Mouse (Mus musculus): Measurements from ENCODE around the gene Smarca2.

Gene Smarca2

DNA sequence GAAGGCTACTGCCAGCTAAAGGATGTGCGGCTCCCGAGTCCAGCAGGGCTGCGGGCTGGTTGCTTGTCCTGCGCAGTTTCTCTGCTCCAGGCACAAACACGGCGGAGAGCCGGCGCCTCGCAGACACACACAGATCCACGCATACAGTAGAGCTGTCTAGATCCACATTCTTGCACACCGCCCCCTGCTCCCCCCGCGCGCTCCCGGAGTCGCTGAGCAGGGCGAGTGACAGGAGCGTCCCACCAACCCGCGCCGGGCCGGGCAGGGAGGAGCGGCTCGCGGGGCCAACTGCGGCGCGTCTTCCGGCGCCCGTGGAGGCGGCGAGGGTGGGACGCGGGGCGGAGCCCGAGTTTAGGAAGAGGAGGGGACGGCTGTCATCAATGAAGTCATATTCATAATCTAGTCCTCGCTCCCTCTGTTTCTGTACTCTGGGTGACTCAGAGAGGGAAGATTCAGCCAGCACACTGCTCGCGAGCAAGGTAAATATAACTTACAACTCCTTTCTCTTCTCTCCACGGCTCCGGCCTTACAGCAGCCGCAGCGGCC is at the start of gene Smarca2:
Gene Smarca2 (plus strand): TSS at position 296 of the 546 bp plus-strand sequence.
- DNase-seq (ENCODE audit: extremely low read depth, insufficient read length, low spot score): peak; percentile 98

DNA sequence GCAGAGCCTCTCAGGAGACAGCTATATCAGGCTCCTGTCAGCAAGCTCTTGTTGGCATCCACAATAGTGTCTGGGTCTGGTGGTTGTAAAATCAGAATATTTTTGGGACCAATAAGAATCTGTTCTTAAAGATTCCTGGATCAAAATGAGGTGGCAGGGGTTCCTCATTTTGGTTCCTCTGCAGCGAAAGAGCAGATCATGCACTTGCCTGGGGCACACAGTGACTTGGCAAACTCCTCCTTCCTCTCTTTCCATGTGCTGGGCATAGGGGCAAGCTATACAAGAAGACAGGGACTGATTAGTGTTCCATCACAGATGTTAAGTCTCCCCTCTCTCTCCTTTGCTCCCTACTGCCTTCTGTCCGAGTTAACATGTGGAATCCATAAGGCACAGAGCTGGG is 40.0 kb upstream of the Smarca2 start:
- DNase-seq (ENCODE audit: extremely low read depth, insufficient read length, low spot score): no peak

DNA sequence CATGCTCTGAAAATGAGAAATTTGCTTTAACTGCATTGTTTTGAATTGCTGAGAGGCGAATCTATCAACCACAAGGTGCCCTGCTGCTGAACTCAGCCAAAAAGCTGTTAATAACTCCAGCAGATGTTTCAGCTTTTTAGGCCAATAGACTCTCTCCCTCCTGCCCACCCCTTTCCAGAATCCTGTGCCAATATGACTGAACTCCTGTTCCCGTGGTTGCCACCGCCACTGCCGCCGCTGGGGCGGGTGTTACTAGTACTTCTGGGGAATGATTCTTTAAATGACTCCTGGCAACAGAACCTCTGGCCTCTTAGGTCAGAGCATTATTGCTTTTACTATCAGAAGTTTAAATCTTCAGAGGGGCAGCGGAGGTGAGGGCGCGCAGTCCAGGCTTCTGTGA is 38.7 kb upstream of the Smarca2 start:
- DNase-seq (ENCODE audit: extremely low read depth, insufficient read length, low spot score): peak; percentile 7

- no peak for DNase-seq (ENCODE audit: extremely low read depth, insufficient read length, low spot score)
Measured at GRCm38 (mm10) chr19:26568236-26568635, 36.6 kb upstream of the Smarca2 start.

GRCm38 (mm10) chr19:26568941-26569340 is 35.9 kb upstream of the Smarca2 start:
- DNase-seq (ENCODE audit: extremely low read depth, insufficient read length, low spot score): no peak

DNA sequence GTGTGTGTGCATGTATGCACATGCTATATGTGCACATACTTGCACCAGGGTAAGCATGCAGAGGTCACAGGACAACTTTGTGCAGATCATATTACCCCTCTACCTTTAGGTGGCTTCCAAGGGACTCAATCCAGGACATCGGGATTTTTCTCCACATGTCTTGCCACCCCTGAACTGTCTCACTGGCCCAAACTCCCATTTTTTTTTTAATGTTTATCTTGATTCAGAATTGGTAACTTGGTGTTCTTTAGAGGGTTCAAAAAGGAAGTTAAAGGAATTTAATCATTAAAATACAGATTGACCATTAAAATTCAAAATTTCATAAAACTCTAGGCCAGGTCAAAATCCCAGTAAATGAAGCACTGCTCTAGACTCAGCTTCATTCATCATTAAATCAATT is 35.4 kb upstream of the Smarca2 start:
- no peak for DNase-seq (ENCODE audit: extremely low read depth, insufficient read length, low spot score)

GRCm38 (mm10) chr19:26579645-26580044 is 25.2 kb upstream of the Smarca2 start:
- DNase-seq (ENCODE audit: extremely low read depth, insufficient read length, low spot score): no peak

DNA sequence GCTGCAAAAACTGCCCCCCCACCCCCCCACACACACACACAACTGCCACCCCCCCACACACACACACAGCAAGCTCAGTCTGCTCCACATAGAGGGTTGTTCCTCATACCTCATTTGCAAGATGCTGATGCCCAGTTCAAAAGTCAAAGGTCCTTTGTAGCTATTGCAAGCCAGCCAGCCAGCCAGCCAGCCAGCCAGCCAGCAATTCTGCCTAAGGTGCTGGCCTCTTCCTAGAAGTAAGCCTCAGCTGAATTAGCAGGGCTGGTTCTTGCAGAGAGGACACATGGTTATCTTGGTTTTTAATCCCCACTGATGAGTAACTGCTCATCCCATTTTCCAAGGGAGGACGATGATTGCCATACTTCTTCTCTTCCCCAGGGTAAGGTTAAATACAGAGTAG is 24.8 kb upstream of the Smarca2 start:
- DNase-seq (ENCODE audit: extremely low read depth, insufficient read length, low spot score): no peak

GRCm38 (mm10) chr19:26594661-26595060 is 10.2 kb upstream of the Smarca2 start:
- DNase-seq (ENCODE audit: extremely low read depth, insufficient read length, low spot score): no peak

DNA sequence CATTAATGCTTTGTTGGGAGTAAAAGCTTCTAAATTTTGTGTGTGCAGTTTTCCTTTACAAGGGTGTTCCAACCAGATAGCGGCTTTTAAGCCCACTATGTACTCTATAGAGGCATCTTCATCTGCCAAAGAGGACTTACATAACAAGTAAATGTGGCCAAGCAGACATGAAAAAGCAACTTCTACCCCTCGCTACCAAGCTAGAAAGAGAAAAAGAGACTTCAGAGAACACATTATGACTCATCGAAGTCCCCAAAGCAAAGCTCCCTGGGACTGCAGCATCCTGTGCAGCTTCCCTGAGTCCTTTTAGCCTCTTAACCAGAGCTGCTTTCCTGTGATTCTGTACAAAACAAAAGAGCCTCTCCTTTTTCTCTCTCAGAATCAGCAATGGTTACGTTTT is 3.4 kb upstream of the Smarca2 start:
- DNase-seq (ENCODE audit: extremely low read depth, insufficient read length, low spot score): no peak

DNA sequence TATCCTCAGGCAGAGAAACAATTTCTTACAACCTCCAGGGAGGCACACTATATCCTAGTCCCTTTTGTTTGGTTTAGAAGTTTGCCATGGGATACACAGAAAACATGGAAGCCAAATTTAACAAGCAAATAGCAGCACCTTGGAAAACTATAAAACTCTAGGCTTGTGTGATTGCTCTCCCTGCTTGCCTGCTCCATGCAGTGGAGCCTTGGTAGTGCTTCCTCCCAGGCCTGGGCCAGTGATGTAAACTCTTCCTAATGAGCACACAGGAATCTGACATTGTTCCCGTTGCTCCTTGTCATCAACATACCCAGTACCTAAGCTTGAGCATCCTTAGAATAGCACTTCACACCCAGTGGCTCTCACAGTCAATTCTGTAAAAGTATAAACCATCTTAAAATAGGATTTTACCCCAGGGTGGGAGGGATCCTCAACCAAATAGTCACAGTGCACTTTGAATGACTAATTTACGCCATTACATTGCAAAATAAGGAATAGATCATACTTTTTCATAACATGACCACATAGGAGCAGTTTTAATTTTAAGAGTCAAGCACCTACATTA is 1.5 kb upstream of the Smarca2 start:
- DNase-seq (ENCODE audit: extremely low read depth, insufficient read length, low spot score): no peak

DNA sequence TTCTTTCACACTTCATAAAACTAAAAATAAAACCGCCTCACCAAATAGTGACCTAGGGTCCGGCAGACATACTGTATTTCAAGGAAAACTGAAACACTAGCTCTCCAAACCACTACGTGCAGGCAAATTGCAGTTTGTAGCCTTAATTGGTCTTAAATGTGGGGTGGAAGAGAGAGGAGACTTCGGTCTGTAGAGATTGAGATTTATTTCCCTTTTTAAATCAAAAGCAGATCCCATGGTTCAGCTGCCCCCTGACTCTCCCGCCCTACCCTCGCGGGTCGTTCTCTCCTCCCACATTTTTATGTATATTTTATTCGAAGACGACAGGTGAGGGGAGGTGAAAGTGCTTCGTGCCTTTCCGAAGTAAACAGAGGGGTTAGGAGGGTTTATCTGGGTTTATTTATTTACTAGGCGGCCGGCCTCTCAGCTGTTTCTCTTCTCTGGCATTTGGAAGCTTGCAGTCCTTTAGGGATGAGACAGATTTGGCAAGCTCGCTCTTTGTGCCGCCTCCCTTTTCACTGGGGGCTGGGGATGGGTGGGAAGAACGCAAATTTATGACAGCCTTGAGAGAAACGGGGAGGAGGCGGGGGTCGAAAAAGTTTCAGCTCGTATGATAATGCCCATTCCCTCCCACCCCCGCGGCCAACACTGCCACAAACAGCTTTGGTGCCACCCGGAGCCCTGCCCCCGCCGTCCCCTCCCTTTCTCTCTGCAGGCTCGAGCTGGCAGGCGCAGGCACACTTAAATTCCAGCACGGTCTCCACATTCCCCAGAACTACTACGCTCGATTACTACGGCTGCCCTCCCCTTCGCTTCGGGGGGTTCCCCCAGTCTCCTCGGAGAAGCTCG is 720 bp upstream of the Smarca2 start:
- DNase-seq (ENCODE audit: extremely low read depth, insufficient read length, low spot score): no peak

DNA sequence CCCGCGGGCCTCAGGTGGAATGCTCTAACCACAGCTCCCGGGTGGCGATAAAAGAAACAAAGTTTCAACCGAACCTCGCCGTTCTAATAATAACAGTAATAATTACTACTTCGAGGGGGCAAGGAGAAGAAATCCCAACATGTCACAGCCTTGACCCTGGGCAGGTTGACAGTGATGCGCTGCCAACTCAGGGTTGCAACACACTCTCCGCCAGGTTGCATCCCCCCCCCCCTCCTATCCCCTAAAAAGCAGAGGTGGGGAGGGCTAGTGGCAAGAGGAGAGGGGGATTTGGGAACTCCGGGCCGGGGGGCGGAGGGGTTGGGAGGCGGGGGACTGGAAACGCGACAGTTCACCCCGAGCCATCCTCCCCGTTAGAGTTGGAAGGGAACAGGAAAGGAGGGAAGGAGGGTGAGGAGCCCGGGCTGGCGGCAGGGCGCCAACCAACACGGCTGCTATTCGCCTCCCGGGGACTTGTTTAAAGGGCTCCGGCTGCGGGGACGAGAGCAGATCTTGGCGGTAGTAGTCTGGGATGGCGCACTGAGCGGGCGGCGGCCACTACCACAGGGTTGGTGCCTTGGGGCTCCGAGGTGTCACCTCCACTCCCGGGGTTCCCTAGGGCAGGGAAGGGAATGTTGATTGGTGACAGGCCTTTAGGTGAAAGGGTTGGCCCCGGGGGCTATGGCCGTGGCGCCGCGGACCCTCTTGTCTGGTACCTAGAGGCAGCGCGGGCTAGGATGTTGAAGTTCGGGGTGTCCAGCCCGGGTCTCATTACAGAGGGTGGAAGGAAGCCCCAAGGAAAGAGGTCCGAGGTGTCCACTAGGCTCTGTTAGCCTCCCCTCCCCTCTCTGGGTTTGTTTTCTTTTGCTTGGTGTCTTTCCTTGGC is 829 bp downstream of the Smarca2 start:
- peak; percentile 67 for DNase-seq (ENCODE audit: extremely low read depth, insufficient read length, low spot score)

DNA sequence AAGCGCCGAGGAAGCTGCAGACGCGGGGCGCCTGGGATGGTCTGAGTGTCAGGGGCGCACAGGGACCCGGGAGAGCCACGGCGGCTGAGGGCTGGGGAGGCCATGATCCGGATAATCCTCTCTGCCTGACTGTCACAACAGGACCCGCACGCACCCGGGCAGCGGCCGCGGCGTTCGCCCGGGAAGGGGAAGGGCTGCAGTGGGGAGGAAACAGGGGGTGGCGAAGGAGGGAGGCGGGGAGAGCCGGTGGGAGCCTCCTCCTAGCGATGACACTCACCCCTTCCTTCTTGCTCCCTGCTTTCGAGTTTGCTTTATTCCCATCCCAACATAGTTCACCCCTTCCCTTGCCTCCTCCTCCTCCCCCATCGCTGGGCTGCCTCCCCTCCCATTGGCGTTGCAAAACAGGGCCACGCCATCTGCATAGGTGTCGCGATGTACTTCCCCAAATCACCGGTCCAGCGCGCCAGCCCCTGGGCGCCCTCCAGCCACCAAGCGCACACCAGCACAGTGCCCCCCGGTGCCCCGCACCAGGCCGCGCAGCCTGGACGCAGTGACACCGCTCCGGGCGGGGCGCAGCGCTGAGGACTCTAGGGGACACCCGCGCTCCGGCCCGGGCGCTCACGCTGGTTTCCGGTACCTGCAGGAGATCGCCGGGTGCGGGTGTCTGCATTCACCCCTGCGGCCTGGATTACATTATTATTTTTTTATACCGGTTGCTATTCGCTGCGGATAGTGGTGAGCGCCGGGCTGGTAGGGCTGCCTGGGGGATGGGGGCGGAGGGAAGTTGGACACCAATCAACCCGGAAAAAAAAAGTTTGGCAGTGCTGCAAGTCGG is 1.7 kb downstream of the Smarca2 start:
- peak; percentile 83 for DNase-seq (ENCODE audit: extremely low read depth, insufficient read length, low spot score)

GRCm38 (mm10) chr19:26607156-26607536 is 2.3 kb downstream of the Smarca2 start:
- no peak for DNase-seq (ENCODE audit: extremely low read depth, insufficient read length, low spot score)

DNA sequence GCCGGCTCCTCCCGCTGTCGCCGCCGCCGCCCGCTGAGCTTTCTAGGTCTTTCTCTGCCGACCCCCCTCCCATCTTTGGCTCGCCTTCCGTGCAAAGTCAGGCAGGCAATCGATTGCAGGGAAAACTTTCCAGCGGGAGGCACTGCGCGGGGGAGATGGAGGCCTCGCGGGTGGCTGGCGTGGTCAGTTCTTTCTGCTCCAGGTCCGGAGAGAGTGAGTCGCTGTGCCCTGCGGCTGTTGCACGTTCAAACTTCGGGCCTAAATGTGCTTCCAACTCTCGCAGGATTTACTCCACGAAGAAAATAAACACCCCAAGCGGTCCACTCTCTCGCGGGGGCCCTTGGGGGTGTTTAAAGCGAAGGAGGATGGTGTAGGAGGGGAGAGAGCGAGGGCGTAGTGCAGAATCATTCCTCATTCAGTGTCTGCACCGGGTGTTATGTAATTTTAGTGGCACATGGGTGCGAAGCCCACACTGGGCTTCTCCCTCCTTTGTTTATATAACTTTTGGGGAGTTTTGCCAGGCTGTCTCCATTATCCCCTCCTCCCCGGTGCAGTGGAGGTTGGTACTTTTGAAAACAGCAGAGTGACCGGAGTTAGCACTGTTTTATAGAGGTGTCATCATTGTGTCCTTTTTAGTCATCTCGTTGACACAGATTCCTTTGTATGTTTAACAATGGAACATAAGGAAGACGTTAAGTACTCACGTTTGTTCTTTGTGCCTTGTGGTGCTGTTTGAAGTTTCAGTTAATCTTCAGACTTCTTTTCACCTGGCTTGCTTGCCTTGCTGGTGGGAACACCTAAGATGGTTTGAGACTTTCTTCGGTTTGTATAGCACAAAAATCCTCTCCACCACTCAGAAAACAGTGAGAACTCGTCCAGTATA is 2.9 kb downstream of the Smarca2 start:
- DNase-seq (ENCODE audit: extremely low read depth, insufficient read length, low spot score): no peak

DNA sequence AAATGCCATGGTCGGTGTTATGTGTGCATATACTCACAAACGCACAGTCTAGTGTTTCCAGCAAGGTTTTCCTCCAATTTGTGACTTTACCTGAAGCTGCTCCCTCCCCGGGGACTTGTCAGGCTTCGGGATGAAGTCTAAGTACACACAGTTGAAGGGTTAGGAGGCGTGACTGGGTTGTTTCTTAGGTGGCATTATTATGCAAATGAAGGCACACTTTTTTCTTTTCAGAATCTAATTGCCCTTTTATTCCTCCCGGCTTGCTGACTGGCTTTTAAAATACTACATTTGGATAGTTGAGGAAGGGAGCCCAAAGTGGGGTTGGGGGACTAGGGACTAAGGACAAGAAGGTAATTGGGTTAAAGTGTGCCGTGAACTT is 3.6 kb downstream of the Smarca2 start:
- no peak for DNase-seq (ENCODE audit: extremely low read depth, insufficient read length, low spot score)

DNA sequence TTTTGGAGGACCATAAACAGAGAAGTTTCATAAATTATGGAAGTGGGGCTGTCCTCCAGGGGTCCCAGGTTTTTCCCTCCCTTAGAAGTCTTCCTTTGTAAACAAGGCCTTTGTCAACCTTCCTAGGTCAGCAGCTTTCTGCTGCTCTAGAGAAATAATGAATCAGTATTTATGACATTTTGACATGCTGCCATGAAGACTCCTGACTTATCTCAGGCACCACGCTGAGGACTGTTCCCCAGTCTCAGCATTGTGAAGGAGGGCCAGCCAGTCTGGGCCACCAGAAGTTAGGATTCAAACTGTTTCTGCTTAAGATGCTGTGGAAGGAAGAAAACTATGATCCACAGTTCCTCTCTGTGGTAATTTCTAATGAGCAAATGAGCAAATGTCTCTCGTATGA is 4.8 kb downstream of the Smarca2 start:
- DNase-seq (ENCODE audit: extremely low read depth, insufficient read length, low spot score): no peak

DNA sequence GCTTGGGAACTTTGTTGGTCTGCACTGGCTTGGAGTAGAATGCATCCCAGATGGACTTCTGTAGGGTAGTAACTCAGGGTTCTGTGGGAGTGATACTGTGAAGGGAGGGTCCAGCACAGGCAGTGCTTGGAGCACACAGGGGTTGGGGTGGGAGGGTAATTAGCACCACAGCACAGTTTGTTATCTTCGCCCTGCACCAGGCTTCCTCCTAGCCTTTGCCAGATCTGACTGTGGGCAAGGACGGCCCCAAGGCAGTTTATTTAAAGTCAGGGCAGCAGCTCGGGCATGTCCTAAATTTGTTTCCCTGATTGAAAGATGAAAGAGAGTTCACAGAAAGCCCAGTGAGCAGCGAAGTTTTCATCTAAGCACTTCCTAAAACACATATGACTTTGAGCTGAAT is 8.1 kb downstream of the Smarca2 start:
- no peak for DNase-seq (ENCODE audit: extremely low read depth, insufficient read length, low spot score)

All from 3134 (cell line).